Mouse (Mus musculus): ENCODE measurements around the gene Med18.
"Not testable (repeated sequence)": the region's sequence is repeated elsewhere in the genome, so short reads cannot be mapped to it uniquely, and the experiment has no call there.

The Med18 gene

DNA sequence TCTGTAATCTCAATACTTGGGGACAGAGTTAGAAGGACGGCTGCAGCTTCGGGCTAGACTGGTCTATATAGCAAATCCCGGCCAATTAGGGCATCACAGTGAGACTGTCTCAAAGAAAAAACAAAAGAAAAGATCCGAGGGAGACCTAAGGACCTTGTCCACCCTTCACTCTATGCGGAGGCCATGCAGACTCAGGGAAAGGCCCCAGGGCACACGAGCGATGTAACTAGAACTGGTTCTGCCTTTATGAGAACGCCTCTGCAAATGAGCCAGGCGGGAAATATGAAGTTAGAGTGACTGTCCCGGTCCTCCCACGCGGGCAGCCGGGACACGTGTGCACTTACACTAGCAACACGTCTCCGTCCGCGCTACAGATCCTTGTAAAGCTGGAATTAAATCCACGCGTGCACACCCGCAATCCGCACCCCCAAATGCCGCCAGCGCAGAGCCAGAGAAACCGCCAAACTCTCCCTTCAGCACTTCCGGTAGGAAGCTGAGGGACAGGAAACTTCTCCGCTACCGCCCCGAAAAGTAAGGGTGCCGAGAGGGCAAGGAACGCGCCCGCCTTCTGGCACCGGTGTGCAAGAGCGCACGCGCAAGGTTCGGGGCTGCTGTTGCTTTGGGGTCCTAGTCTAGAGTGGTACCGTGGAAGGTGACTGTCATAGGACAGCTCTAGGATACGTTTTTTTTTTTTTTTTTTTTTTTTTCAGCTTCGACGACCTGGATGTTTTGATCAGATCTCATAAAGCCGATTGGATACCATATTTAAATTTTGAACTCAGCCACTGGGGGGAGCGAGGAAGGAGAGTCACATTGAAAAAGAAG is at the start of gene Med18:
Gene Med18 (minus strand): TSS at position 492 of the 825 bp plus-strand sequence.
- peak; percentile 91 for DNase-seq

GRCm38 (mm10) chr4:132512080-132512479 is 48.4 kb upstream of the Med18 start:
- no peak for DNase-seq

DNA sequence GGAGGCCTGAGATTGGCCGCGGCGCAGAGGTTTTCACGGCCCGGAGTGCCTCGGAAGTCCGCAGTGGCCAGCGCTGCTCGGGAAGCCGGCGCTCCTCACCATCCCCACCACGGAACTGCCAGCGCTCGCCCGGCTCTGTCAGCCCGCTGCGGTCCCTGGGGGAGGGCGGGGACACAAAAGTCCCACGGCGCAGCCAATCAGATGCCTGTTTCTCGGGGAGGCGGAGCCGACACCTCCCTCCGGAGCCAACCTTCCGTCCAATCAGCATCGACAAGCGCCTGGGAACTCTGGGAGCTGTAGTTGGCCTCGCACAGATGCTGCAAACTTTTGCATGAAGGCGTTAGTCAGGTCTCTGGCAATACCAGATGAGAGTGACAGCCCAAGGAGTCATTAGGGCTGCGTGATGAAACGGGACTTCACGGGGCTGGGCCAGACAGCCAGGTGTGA is 46.7 kb upstream of the Med18 start, which contains the start of gene Sesn2:
Gene Sesn2 (minus strand): TSS at position 150 of the 447 bp plus-strand sequence.
- peak; percentile 96 to 97 for DNase-seq

DNA sequence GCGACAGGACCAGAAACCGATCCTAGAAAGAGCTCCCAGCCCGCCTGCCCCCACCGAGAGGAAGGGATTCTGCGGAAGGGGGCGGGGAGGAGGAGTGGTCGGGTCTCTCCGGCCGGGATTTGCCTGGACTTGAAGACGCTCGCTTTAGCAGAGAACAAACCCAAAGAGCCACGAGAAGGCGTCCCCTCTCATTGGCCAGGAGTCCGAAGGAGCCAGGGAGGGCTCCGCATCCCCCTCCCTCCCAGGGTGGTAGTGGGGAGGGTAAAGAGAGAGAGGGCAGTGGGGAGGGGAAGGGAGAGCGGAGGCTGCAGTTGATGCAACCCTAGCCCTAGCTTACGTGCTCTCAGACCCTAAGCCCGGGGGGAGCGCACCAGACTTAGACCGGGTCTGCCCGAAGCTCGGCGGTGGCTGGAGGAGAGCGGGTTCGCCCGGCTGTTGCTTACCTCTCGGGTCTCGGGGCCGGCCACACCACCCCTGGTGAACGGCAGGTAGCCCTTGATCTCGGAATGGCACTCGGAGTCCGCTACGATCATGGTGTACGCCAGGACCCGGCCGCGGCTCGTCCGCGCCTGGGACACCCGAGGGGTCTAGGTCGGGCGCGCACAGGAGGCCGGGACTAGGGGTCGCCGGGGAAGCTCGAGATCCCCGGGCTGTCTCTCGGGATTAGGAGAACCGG is 46.0 kb upstream of the Med18 start:
- peak; percentile 56 to 63 for DNase-seq

GRCm38 (mm10) chr4:132507210-132507609 is 43.5 kb upstream of the Med18 start:
- no peak for DNase-seq

DNA sequence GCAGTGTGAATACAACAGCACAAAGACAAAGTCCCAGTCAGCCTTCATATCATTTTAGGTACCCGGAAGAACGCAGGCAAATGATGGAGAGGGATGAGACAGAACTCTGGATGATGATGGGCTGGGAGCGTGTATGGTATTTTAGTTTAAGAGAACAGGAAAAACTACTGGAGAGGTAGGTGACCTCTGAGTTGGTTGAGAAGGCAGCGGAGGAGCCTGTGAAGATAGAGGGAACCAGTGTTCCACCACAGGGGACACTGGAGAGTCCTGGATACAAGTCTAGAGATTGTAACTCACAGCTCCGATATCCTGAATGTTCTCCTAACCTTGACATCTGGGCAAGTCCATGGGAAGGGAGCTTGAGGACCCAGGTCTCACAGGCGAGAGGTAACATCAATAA is 42.5 kb upstream of the Med18 start:
- DNase-seq = no peak

DNA sequence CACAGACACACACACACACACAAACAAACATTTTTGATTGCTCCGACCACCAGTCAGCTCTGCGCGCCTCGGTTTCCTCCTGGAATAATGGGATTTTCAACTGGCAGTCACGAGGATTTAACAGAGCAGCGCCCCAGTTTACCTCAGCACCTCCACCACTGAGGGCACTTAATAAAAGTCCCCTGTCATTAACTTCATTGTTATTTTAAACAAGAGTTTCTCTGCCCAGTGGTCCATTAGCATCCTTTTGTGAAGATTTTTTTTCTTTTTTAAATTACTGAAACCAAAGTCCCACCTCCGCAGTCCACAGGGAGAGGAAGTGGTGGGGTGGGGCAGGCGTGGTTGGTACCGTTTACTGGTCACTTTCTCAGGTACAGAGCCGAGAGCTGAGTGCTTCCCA is 42.1 kb upstream of the Med18 start:
- no peak for DNase-seq

GRCm38 (mm10) chr4:132505034-132505738 is 41.5 kb upstream of the Med18 start:
- DNase-seq = no peak

- no peak for DNase-seq
Measured at GRCm38 (mm10) chr4:132503344-132503743, 39.6 kb upstream of the Med18 start.

DNA sequence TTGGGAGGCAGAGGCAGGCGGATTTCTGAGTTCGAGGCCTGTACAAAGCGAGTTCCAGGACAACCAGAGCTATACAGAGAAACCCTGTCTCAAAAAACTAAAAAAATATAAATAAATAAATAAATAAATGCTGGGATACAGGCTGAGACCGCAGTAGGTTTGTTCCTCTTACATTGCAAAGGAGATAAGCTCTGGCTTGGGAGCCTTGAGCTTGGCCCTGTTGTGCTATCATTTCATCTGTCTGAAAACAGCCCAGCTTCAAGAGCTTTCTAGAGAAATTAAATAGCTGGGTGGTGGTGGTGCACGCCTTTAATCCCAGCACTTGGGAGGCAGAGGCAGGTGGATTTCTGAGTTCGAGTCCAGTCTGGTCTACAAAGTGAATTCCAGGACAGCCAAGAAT is 37.9 kb upstream of the Med18 start:
- no peak for DNase-seq

GRCm38 (mm10) chr4:132494271-132494918 is 30.7 kb upstream of the Med18 start:
- peak; percentile 61 to 65 for DNase-seq

DNA sequence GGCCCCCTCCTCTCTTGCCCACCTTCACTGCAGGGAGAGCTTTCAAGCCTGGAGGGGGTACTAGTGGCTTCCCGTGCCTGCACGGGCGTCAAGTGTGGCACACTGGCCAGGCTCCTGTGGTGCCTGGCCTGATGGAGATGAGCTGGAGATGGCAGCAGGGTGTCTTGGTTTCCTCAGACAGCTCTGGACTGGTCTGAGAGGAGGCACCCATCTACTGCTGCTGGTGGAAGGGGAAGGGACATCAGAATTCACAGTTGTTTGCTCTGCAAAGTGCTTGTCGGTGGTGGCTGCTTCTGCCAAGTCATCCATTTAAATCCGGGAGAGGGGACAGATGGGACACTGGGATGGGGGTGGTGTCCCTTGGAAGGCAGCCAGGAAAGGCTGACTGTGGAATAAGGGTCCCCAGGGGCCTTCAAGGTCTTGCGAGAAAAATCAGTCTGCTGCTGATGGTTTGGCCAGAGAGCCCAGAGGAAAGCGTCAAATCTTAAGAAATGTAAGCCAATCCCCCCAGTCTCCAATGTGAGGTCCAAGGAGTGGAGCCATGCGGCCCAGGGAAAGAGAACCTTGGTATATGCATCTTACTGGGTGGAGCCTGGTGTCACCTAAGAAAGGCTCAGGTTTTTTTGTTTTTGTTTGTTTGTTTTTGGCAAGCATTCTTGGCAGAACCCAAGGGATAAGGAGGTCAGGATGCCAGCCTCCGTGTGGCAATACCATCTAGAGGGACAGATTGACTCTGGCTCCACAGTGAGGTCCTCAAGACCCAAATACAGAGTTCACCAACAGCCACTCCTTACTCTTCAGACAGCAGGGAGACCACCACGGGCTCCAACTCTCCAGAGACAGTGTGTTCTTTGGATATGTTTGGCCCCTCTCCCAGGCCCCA is 28.7 kb upstream of the Med18 start:
- no peak for DNase-seq

DNA sequence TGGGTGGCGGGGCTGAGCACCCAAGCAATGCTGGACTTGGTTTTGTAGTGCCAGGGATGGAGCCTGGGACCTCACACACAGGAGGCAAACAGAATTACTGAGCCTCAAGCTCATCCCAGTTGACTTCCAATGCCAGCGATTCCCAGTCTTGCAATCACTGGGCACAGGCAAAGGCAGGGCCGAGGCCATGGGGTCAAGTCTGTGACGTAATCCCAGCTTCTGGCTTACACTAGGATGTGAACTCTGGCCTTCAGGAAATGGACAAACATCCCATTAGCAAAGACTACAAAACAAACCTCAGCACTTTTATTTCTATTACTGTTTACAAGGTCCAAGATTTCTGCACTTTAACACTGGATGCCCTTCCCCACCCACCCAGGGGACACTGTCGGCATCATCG is 28.0 kb upstream of the Med18 start:
- DNase-seq = no peak

- DNase-seq = no peak
Measured at GRCm38 (mm10) chr4:132491057-132491456, 27.3 kb upstream of the Med18 start.

DNA sequence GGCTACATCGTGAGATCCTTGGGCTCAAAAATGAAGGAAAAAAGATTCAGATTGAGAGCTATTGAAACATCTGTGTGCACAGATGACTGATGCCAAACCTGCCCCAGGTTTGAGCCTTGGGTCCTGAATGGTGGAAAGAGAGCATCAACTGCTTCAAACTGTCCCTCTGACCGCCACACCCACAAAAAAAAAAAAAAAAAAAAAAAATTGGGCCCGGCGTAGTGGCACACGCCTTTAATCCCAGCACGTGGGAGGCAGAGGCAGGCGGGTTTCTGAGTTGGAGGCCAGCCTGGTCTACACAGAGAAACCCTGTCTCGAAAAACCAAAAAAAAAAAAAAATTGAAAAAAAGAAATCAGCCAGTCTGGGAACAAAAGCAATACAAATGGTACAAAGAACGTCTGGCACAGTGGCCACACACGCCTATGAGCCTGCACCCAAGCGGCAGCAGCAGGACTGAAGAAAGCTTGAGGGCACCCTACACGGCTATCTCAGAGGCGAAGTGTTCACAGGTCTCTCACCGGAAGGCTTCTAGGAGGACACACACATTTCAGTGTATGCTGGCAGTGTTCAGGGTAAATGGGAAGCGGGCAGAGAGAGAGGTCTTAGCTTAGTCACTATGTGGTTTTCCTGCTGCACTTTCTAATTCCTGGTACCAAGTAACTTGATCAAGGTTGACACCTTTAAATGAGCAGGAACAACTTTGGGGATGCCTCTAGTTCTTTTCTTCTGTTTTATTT is 26.7 kb upstream of the Med18 start:
- DNase-seq = no peak

DNA sequence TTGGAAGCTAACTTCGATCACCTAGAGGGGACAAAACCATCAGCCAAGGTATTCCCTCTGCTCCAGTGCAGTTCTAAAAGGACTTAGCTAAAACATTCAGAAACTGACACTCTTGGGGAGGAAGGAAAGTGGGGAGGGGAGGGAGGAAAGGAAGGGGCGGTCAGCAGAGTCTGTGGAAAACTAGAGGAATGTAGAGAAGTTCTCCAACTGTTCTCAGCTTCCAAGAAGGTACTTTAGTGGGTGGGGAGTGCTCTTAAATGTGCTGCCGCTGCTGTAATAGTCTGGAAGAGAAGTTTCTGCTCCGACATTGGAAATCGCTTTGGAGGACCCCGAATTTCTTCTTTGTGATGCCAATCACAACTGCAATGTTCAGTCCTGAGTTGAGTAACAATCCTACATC is 25.3 kb upstream of the Med18 start:
- DNase-seq = no peak

DNA sequence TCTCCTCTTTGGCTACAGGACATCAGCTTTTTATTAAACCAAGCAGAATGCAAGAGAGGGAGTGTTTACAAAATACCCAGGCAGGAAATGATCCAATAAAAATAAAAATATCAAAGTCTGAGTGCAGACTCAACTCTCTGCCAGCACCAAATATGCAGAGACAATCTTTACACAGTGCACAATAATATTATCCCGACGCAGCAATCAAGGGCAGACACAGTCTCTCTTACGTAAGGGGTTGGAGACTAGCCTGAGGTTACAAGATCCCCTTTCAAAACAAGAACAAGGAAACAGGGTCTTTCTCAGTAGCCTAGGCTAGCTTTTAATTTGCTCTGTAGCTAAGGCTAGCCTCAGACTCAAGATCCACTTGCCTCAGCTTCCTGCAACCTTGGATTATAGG is 24.8 kb upstream of the Med18 start:
- no peak for DNase-seq

DNA sequence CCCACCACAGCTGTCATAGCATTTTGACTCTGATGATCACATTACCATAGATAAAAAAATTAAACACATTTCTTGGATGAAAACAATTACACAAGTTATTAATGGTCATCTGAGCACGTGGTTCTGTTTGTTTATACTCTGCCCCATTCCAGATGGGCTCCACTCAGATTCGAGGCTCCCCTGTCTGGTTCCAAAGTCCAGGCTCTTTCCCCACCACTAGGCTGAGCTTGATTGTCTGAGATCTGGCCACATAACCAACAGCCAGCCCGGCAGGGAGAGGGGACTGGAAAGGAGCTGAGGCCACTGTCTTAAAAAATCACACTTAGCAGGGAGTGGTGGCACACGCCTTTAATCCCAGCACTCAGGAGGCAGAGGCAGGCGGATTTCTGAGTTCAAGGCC is 21.1 kb upstream of the Med18 start:
- no peak for DNase-seq

DNA sequence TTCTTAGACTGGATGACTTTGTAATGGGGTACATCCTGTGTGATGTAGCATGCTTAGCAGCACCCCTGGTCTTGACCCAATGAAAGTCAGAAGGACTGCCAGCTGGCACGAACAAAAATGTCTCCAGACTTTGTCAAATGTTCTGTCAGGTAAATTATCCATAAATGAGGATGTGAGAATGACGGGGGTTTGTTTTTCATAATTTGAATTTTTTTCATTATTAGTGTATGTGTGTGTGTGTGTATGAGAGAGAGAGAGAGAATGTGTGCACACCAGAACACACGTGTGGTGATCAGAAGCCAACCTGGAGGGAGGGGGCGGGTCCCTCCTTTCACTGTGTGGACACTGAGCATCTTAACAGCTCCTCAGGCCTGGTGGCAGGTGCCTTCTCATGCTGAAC is 20.5 kb upstream of the Med18 start:
- no peak for DNase-seq

DNA sequence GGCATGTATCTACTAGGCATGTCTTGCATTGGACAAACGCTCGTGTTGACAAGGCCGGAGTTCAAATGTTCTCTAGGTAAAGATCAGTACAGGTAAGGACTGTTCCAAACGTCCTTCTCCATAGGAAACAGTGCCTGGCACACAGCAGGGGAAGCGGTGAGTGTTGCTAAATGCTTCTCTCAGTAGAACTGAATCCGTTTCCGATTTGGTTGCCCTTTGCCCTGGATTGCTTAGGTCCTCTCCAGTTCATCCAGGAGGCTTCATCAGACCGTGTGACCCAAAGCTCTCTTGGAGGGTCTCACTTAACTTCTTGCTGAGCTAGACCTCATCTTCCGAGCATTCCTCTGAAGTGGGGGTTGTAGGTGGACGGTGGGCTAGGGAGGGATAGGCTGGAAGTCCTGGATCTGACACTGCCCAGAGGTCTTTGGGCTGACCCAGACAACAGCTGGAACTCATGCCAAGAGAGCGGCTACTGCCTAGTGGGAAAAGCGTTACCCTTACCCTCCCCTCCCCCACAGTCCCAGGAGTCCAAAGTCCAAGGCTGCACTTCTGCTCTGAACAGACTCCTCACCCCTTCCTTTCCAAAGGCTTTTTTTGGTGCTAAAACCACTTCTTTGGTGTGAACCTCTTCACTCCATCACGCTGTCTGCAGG is 19.4 kb upstream of the Med18 start:
- no peak for DNase-seq

GRCm38 (mm10) chr4:132482104-132482503 is 18.4 kb upstream of the Med18 start:
- DNase-seq = not testable (repeated sequence)
